Mouse (Mus musculus): Measurements from ENCODE around the gene Gm17018. TPM values are rescaled to one million over a fixed set of nuclear protein-coding genes. Genes with fewer than 3 reads are reported as not detected.
A peak's percentile ranks its signal among the peaks of the same experiment; 100 is the strongest.
"Not testable (repeated sequence)": the region's sequence is repeated elsewhere in the genome, so short reads cannot be mapped to it uniquely, and the experiment has no call there.

The Gm17018 gene
- total RNA-seq, 2 experiments from 2014 or later: 25.6 to 30.7 TPM

GRCm38 (mm10) chr19:45548196-45548595 is 12.2 kb upstream of the Gm17018 start:
- DNase-seq (ENCODE audit: low spot score in 2 of 2): not testable (repeated sequence)

- DNase-seq (ENCODE audit: low spot score in 2 of 2): no peak
Measured at GRCm38 (mm10) chr19:45549128-45549915, 11.1 kb upstream of the Gm17018 start.

- no peak for DNase-seq (ENCODE audit: low spot score in 2 of 2)
Measured at GRCm38 (mm10) chr19:45549948-45550347, 10.5 kb upstream of the Gm17018 start.

- no peak for DNase-seq (ENCODE audit: low spot score in 2 of 2)
Measured at GRCm38 (mm10) chr19:45552187-45552586, 8.2 kb upstream of the Gm17018 start.

- DNase-seq (ENCODE audit: low spot score in 2 of 2): no peak
Measured at GRCm38 (mm10) chr19:45554136-45554535, 6.3 kb upstream of the Gm17018 start.

- DNase-seq (ENCODE audit: low spot score in 2 of 2): no peak
Measured at GRCm38 (mm10) chr19:45565925-45566715, 5.7 kb downstream of the Gm17018 start.

GRCm38 (mm10) chr19:45567367-45567766 is 7.0 kb downstream of the Gm17018 start:
- no peak for DNase-seq (ENCODE audit: low spot score in 2 of 2)

- DNase-seq (ENCODE audit: low spot score in 2 of 2): no peak
Measured at GRCm38 (mm10) chr19:45573033-45573432, 12.6 kb downstream of the Gm17018 start.

- DNase-seq (ENCODE audit: low spot score in 2 of 2): peak; percentile 45 to 63
Measured at GRCm38 (mm10) chr19:45573861-45574267, 13.4 kb downstream of the Gm17018 start.

- no peak for DNase-seq (ENCODE audit: low spot score in 2 of 2)
Measured at GRCm38 (mm10) chr19:45574339-45574898, 14.0 kb downstream of the Gm17018 start.

- DNase-seq (ENCODE audit: low spot score in 2 of 2): no peak
Measured at GRCm38 (mm10) chr19:45574941-45575631, 14.7 kb downstream of the Gm17018 start.

GRCm38 (mm10) chr19:45575632-45576001 is 15.2 kb downstream of the Gm17018 start:
- no peak for DNase-seq (ENCODE audit: low spot score in 2 of 2)

GRCm38 (mm10) chr19:45577141-45577750 is 16.8 kb downstream of the Gm17018 start:
- no peak for DNase-seq (ENCODE audit: low spot score in 2 of 2)

GRCm38 (mm10) chr19:45578976-45579375 is 18.6 kb downstream of the Gm17018 start:
- no peak for DNase-seq (ENCODE audit: low spot score in 2 of 2)

- no peak for DNase-seq (ENCODE audit: low spot score in 2 of 2)
Measured at GRCm38 (mm10) chr19:45579416-45579815, 19.0 kb downstream of the Gm17018 start.

GRCm38 (mm10) chr19:45580235-45580634 is 19.8 kb downstream of the Gm17018 start:
- DNase-seq (ENCODE audit: low spot score in 2 of 2): no peak

GRCm38 (mm10) chr19:45581257-45581656 is 20.8 kb downstream of the Gm17018 start:
- DNase-seq (ENCODE audit: low spot score in 2 of 2): no peak

GRCm38 (mm10) chr19:45582161-45582560 is 21.7 kb downstream of the Gm17018 start:
- no peak for DNase-seq (ENCODE audit: low spot score in 2 of 2)

- DNase-seq (ENCODE audit: low spot score in 2 of 2): no peak
Measured at GRCm38 (mm10) chr19:45583136-45583535, 22.7 kb downstream of the Gm17018 start.

GRCm38 (mm10) chr19:45584856-45585620 is 24.6 kb downstream of the Gm17018 start:
- DNase-seq (ENCODE audit: low spot score in 2 of 2): no peak
